Mouse (Mus musculus) kidney, adult 2 months (tissue): ENCODE measurements around the gene Chst4. TPM values are rescaled to one million over a fixed set of nuclear protein-coding genes. Genes with fewer than 3 reads are reported as not detected.

ENCODE experiments used
- DNase-seq: peaks from one replicate; pipeline ENCODE4 v3.0.0; 2021
- H3K27ac ChIP-seq: fragments of 200-500 bp; 2 replicates; pipeline ENCODE4 v1.5.1; 2012; ENCODE audit warnings: low read depth, low read length, control low read depth, inconsistent platforms; ENCODE audit not compliant: insufficient read depth
- H3K27me3 ChIP-seq: fragments of 200-500 bp; replicated peaks from 2 replicates; pipeline ENCODE4 v1.6.1; 2012; ENCODE audit warnings: mild to moderate bottlenecking, moderate library complexity, low read length, inconsistent platforms; ENCODE audit not compliant: control insufficient read depth, insufficient read depth
- H3K36me3 ChIP-seq: fragments of 200-500 bp; 2 replicates; pipeline ENCODE4 v1.6.1; 2012; ENCODE audit warnings: mild to moderate bottlenecking, moderate library complexity, low read length, inconsistent platforms; ENCODE audit not compliant: control insufficient read depth, insufficient read depth
- H3K4me1 ChIP-seq: fragments of 200-500 bp; 2 replicates; pipeline ENCODE4 v1.6.1; 2011; ENCODE audit warnings: low read length; ENCODE audit not compliant: control insufficient read depth, insufficient read depth
- H3K4me3 ChIP-seq: fragments of 200-500 bp; 2 replicates; pipeline ENCODE4 v1.5.1; 2011; ENCODE audit warnings: mild to moderate bottlenecking, low read depth, low read length, control low read depth; ENCODE audit not compliant: insufficient read depth
- CTCF ChIP-seq: fragments of 200-500 bp; conservative IDR thresholded peaks from 2 replicates; pipeline ENCODE4 v1.5.1; 2011; ENCODE audit warnings: low read depth, mild to moderate bottlenecking, control low read depth, low read length, moderate library complexity, mixed read lengths; ENCODE audit not compliant: insufficient read depth, insufficient read length
- POLR2A ChIP-seq: fragments of 200-500 bp; IDR thresholded peaks from one replicate; pipeline ENCODE4 v1.6.1; 2011; ENCODE audit warnings: low read depth, low read length, control low read depth
- WGBS: fragments of 180-500 bp; shearing (Covaris S2); methylation state at CpG from one replicate; pipeline ENCODE4 v1.1.7; 2018; 5-methylcytosine and 5-hydroxymethylcytosine counted together
- polyA plus RNA-seq: library from polyadenylated mRNA; depleted of rRNA; stranded (reverse); fragments of >200 nt; gene quantifications from 2 replicates; pipeline ENCODE4 v1.2.3, GENCODE M21; 2012; rRNA removed

Chst4 gene
- polyA plus RNA-seq, 1 experiment = 0.59 TPM

DNA sequence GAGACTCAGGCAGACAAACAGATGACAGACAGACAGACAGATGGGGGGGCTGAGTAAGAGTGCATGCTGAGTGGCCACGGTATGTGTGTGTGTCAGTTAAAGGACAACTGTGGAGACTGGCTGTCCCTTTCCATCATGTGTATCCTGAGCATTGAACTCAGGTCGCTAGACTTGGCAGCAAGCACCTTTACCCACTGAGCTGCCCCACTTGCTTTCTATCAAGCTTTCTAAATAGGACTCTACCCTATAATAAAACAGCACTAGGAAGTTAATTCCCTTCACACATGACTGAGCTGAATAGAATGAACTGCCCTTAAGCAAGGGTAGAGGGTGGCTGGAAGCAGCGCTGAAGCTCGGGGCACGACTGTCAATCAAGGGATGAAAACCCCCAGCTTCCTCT is 47.4 kb downstream of the Chst4 start:
- no peak for DNase-seq
- Histone ChIP-seq H3K27ac (no peak overlapping the region), H3K36me3 (no peaks in the 10 kb centered on the region), H3K4me3 (no peak overlapping the region), H3K4me1 (no peaks in the 10 kb centered on the region), H3K27me3 (no peaks in the 10 kb centered on the region)
- TF ChIP-seq POLR2A (no peak), CTCF (no peak)
- 49% methylated on average over 5 of the region's 5 CpGs for WGBS

DNA sequence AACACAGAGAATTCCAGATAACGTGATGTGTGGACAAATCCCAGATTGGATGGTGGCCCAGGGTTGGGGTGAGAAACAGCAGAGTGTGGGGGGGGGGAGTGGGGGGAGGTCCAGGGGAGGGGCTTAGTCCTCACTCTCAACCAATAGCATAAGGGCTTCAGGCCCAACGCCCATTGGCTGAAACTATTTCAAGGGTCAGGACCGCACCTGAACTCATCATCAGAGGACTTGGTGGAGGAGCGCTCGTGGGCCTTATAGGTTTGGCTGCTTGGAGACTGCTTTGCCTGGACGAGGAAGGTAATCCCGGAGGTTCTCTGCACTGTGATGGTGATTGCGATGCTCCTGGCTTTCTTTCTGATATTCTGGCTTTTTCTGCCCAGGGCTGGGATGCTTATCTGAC is 49.3 kb downstream of the Chst4 start, which contains the start of gene Tat:
Tat (plus strand) TSS at position 214 of the 400 bp plus-strand sequence.
- no peaks in the 10 kb centered on the region for H3K27me3 ChIP-seq
- no peak within 1 kb of the TSS for H3K4me3 ChIP-seq
- no peaks in the 10 kb centered on the region for H3K4me1 ChIP-seq
- no peak for TF ChIP-seq CTCF
- TF ChIP-seq POLR2A = no peak
- H3K36me3 ChIP-seq = no peaks in the 10 kb centered on the region
- H3K27ac ChIP-seq = no peak within 1 kb of the TSS
- no peak for DNase-seq
- WGBS = 80% methylated on average over 8 of the region's 8 CpGs

GRCm38 (mm10) chr8:109989151-109989550 is 50.4 kb downstream of the Chst4 start:
- DNase-seq = no peak
- H3K4me3 ChIP-seq = no peak overlapping the region
- no peaks in the 10 kb centered on the region for H3K27me3 ChIP-seq
- no peaks in the 10 kb centered on the region for H3K4me1 ChIP-seq
- H3K36me3 ChIP-seq = no peaks in the 10 kb centered on the region
- no peak overlapping the region for H3K27ac ChIP-seq
- WGBS = 84% methylated on average over 8 of the region's 8 CpGs
- TF ChIP-seq POLR2A (no peak), CTCF (no peak; the same call in 1 of the 2 replicates)

GRCm38 (mm10) chr8:109987776-109988175 is 51.8 kb downstream of the Chst4 start:
- Histone ChIP-seq H3K27ac (no peak overlapping the region), H3K27me3 (no peaks in the 10 kb centered on the region), H3K4me3 (no peak overlapping the region), H3K4me1 (no peaks in the 10 kb centered on the region), H3K36me3 (no peaks in the 10 kb centered on the region)
- DNase-seq = no peak
- 83% methylated on average over 7 of the region's 7 CpGs for WGBS
- TF ChIP-seq POLR2A = no peak

DNA sequence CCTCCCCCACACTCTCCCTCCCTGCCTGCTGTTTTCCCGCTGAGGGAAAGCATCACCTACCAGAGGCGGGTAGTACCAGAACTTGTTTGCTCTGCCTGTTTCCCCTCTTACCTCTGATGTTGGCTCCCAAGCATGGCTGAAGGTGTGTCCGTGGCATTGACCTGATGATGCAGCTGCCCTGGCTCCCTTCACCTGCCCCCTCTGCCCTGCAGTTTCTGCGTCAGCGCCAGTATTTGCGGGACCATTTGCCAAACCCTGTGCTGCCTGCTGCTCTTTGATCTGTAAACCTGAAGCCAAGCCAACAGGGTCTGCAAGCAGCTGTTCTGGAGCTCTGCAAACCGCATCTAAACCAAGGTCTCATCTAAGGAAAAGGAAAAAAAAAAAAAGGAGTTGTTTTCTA is 53.2 kb downstream of the Chst4 start:
- peak; percentile 3 for DNase-seq
- WGBS = 57% methylated on average over 7 of the region's 7 CpGs
- no peaks in the 10 kb centered on the region for H3K36me3 ChIP-seq
- no peak for TF ChIP-seq CTCF
- no peak for TF ChIP-seq POLR2A
- no peak overlapping the region for H3K27ac ChIP-seq
- H3K4me1 ChIP-seq = no peaks in the 10 kb centered on the region
- H3K27me3 ChIP-seq = no peaks in the 10 kb centered on the region
- H3K4me3 ChIP-seq = no peak overlapping the region

DNA sequence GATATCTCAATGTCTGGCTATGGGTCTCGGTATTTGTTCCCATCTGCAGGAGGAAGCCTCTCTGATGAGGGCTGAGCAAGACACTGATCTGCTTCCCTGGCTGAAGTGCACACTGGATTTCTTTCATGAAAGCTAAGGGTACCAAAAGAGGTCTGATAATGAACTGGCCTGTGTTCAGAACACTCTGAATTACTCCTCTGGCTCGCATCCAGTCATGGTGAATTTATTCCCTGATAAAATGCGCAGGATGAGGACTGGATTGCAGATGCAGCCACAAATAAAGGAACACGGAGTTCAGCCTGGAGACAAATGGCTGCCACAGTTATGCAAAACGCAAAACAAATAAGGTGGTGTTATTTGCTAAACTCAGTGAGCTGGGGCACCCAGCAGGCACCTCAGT is 55.6 kb downstream of the Chst4 start:
- 44% methylated on average over 5 of the region's 5 CpGs for WGBS
- H3K27me3 ChIP-seq = no peaks in the 10 kb centered on the region
- DNase-seq = no peak
- no peaks in the 10 kb centered on the region for H3K36me3 ChIP-seq
- H3K4me3 ChIP-seq = no peak overlapping the region
- H3K4me1 ChIP-seq = no peaks in the 10 kb centered on the region
- TF ChIP-seq POLR2A (no peak), CTCF (no peak)
- no peak overlapping the region for H3K27ac ChIP-seq

GRCm38 (mm10) chr8:109982386-109983105 is 57.0 kb downstream of the Chst4 start:
- H3K27me3 ChIP-seq = no peaks in the 10 kb centered on the region
- no peaks in the 10 kb centered on the region for H3K4me1 ChIP-seq
- no peak overlapping the region for H3K27ac ChIP-seq
- WGBS = 80% methylated on average over 15 of the region's 15 CpGs
- no peak overlapping the region for H3K4me3 ChIP-seq
- TF ChIP-seq CTCF = no peak
- no peak for TF ChIP-seq POLR2A
- no peaks in the 10 kb centered on the region for H3K36me3 ChIP-seq
- no peak for DNase-seq

- TF ChIP-seq POLR2A (no peak), CTCF (no peak)
- WGBS = 77% methylated on average over 6 of the region's 6 CpGs
Observed at GRCm38 (mm10) chr8:109979339-109979738, 60.2 kb downstream of the Chst4 start.

More at GRCm38 (mm10) chr8:109979339-109979738, 60.2 kb downstream of the Chst4 start:
- H3K27ac ChIP-seq = no peak overlapping the region
- H3K4me3 ChIP-seq = no peak overlapping the region
- no peaks in the 10 kb centered on the region for H3K27me3 ChIP-seq
- no peak for DNase-seq
- no peaks in the 10 kb centered on the region for H3K36me3 ChIP-seq
- H3K4me1 ChIP-seq = no peaks in the 10 kb centered on the region

Other genes starting within 250 kb of the Chst4 start
- gene Phlpp2, start 171.2 kb downstream of the Chst4 start, polyA plus RNA-seq = 6.5 and 6.9 TPM in 2 replicates
- 10.7 and 10.8 TPM in 2 replicates for gene Marveld3, start 77.5 kb downstream of the Chst4 start, polyA plus RNA-seq
- 0.04 TPM in 1 of 2 replicates, not detected in the other for gene Tat, start 49.3 kb downstream of the Chst4 start, polyA plus RNA-seq
- 2.2 and 2.3 TPM in 2 replicates for gene Zfp612, start 40.0 kb upstream of the Chst4 start, polyA plus RNA-seq
- gene Gm21964, start 61.5 kb upstream of the Chst4 start, polyA plus RNA-seq = not detected in 2 replicates
- not detected in 2 replicates for gene Gm17720, start 63.0 kb upstream of the Chst4 start, polyA plus RNA-seq
- not detected in 2 replicates for gene Calb2, start 128.5 kb upstream of the Chst4 start, polyA plus RNA-seq
- 2.8 and 3.1 TPM in 2 replicates for gene Cmtr2, start 175.9 kb upstream of the Chst4 start, polyA plus RNA-seq
- 0.01 and 0.02 TPM in 2 replicates for gene Hydin, start 227.2 kb upstream of the Chst4 start, polyA plus RNA-seq